Mouse (Mus musculus) gastrocnemius, postnatal 36 days (tissue): ENCODE measurements around the gene Hpcal1. TPM values are rescaled to one million over a fixed set of nuclear protein-coding genes. Genes with fewer than 3 reads are reported as not detected.
A peak's percentile ranks its signal among the peaks of the same experiment; 100 is the strongest.

Experiments
- DNase-seq, 2 experiments: peaks; one replicate each; pipeline ENCODE4 v3.0.0; 2022
- intact Hi-C: fragments of 180-260 bp; cut with DNase I; formaldehyde crosslinking; loops from one replicate; pipeline ENCODE4 v1.15.1; 2025
- total RNA-seq, 2 experiments: library from RNA; stranded (reverse); gene quantifications; 2 replicates each; pipeline ENCODE4 v1.2.3; 2021

Hpcal1 gene
- total RNA-seq, 2 experiments from 2014 or later: 6.3 to 8.1 TPM

- intact Hi-C loops: no loop called here
- DNase-seq: no peak
Observed at GRCm38 (mm10) chr12:17682161-17682560, 8.5 kb upstream of the Hpcal1 start.

DNA sequence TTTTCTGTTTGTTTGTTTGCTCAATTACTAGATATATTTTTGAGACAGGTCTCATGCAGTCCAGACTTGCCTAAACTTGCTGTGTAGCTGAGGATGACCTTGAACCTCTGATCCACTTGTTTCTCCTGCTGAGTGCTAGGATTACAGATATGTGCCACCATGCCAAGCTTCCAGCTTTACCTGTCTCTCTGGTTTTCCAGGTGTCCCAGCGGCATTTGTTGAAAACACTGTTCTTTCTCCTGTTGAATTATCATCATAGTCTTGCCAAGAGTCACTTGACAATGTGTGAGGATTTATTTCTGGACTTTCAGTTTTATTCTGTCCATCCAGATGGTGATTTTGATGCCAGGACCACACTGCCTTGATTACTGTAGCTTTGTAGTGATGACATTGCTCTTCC lies 6.3 kb upstream of the Hpcal1 start:
- DNase-seq: no peak
- intact Hi-C loops: no loop called here

GRCm38 (mm10) chr12:17686116-17686515 lies 4.5 kb upstream of the Hpcal1 start:
- intact Hi-C loops: no loop called here

GRCm38 (mm10) chr12:17688913-17689312 lies 1.7 kb upstream of the Hpcal1 start:
- no peak for DNase-seq
- intact Hi-C loops: no loop called here

More at GRCm38 (mm10) chr12:17686116-17686515, 4.5 kb upstream of the Hpcal1 start:
- no peak for DNase-seq

GRCm38 (mm10) chr12:17689931-17690563 lies 609 bp upstream of the Hpcal1 start:
- intact Hi-C loops: loop anchor here (5.0 kb wide), 1 partner anchor 77 kb away; no protein-coding TSS in a partner anchor
- DNase-seq: no peak

DNA sequence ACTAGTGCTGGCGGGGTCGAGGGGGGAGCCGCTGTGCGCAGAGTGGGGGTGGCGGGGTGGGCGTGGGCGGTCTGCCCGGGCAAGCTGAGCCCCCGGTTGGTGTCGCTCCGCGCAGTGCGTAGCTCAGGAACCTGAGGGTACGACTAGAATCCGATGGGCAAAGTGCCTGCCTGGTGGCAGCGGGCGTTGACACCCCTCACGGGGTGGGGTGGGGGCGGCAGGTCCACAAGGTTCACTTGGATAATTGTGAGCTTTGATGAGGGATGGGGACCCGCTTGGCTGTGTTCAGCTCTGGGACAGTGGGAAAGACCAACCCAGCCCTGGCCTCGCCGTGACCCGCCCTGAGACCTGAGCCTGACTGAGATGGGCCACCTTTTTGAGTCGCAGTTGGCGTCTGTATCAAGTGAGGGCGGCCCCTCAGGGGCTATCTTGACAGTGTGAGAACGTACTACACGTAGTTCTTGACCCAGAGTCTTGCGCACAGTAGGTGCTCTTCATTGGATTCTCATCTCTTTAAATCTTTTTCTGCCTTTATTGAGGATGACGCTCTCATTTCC lies 742 bp downstream of the Hpcal1 start:
- DNase-seq: no peak

GRCm38 (mm10) chr12:17691891-17692321 lies 1.2 kb downstream of the Hpcal1 start:
- intact Hi-C loops: loop anchor here (5.0 kb wide), 1 partner anchor 75 kb away; no protein-coding TSS in a partner anchor

More for the DNA sequence above, 742 bp downstream of the Hpcal1 start:
- intact Hi-C loops: loop anchor here (5.0 kb wide), 1 partner anchor 76 kb away; no protein-coding TSS in a partner anchor

DNA sequence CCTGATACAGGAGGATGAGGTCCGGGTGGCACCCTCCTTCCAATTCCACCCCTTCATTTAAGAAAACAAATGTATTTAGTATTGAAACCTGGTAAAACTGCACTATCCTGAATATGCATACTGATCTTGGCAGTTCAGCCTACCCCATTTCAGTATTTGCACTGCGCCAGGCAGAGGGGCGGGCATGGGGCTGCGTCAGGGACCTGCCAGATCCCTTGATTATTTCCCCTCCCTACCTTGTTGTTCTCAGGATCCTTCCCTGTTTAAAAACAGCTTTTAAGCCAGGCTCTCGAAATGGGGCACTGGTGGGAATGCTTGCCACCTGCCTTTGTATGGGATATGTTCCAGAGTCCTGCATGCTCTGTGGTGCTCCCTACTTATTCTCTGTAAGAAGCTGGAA lies 1.7 kb downstream of the Hpcal1 start:
- intact Hi-C loops: loop anchor here (5.0 kb wide), 1 partner anchor 75 kb away; no protein-coding TSS in a partner anchor
- DNase-seq: no peak

More at GRCm38 (mm10) chr12:17691891-17692321, 1.2 kb downstream of the Hpcal1 start:
- peak in 1 of 2 experiments; percentile 27 for DNase-seq

DNA sequence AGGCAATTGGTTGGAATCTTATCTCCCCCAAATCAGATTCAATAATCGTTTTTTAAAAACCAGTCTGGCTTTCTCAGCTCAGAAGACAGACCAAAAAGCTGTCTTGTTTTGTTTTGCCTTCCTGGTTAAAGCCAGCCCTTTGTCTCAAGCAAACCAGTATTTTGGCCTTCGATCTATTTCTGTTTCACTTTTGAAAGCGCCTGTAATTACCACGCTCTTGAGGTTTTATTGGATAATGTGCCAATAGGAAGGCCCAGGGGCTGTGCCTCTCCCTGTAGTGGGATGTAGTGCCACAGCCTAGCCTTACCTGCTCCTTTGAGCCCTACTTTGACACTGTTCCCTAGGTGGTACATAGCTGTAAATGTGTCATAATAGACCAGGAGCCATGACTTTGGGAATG lies 2.3 kb downstream of the Hpcal1 start:
- intact Hi-C loops: loop anchor here (5.0 kb wide), 1 partner anchor 74 kb away; no protein-coding TSS in a partner anchor

GRCm38 (mm10) chr12:17694589-17695115 lies 4.0 kb downstream of the Hpcal1 start:
- intact Hi-C loops: loop anchor here (5.0 kb wide), 2 partner anchors 73 to 117 kb away; no protein-coding TSS in a partner anchor
- no peak for DNase-seq

More for the DNA sequence above, 2.3 kb downstream of the Hpcal1 start:
- DNase-seq: no peak

- intact Hi-C loops: loop anchor here (5.0 kb wide), 1 partner anchor 119 kb away; no protein-coding TSS in a partner anchor
- no peak for DNase-seq
Observed at GRCm38 (mm10) chr12:17696395-17696794, 5.7 kb downstream of the Hpcal1 start.

- intact Hi-C loops: loop anchor here (5.0 kb wide), 1 partner anchor 122 kb away; no protein-coding TSS in a partner anchor
- DNase-seq: no peak
Observed at GRCm38 (mm10) chr12:17698934-17699333, 8.3 kb downstream of the Hpcal1 start.

- no peak for DNase-seq
- intact Hi-C loops: loop anchor here (5.0 kb wide), 1 partner anchor 122 kb away; no protein-coding TSS in a partner anchor
Observed at GRCm38 (mm10) chr12:17699480-17699879, 8.8 kb downstream of the Hpcal1 start.

- DNase-seq: no peak
Observed at GRCm38 (mm10) chr12:17701131-17701720, 10.6 kb downstream of the Hpcal1 start.

GRCm38 (mm10) chr12:17701795-17702194 lies 11.1 kb downstream of the Hpcal1 start:
- no peak for DNase-seq
- intact Hi-C loops: no loop called here

More at GRCm38 (mm10) chr12:17701131-17701720, 10.6 kb downstream of the Hpcal1 start:
- intact Hi-C loops: no loop called here

GRCm38 (mm10) chr12:17702257-17702943 lies 11.7 kb downstream of the Hpcal1 start:
- DNase-seq: no peak
- intact Hi-C loops: no loop called here

- intact Hi-C loops: no loop called here
- DNase-seq: no peak
Observed at GRCm38 (mm10) chr12:17702944-17703335, 12.3 kb downstream of the Hpcal1 start.

GRCm38 (mm10) chr12:17703866-17704265 lies 13.2 kb downstream of the Hpcal1 start:
- intact Hi-C loops: no loop called here
- no peak for DNase-seq

GRCm38 (mm10) chr12:17707472-17707871 lies 16.8 kb downstream of the Hpcal1 start:
- no peak for DNase-seq
- intact Hi-C loops: no loop called here

DNA sequence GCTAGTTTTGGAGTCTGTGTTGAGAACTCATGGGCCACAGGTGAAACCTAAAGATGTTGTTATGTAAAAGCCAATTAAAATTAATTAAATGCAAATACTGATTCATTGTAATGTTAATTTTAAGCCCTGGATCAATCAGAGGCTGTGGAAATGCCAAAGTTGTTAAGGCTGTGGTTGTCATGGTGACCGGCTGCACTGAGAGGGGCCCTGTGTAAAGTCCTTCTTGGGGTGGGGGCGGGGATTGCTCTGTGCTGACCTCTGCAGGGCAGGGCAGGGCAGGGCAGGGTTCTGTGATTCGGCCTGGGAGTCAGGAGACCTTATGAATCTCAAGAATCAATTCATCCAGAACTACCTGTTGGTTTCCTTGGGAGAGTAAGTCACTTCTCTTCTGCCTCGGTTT lies 18.8 kb downstream of the Hpcal1 start:
- intact Hi-C loops: no loop called here
- no peak for DNase-seq
